Mouse (Mus musculus) forebrain, embryonic 11.5 days (tissue): ENCODE measurements at regions not wholly inside any gene's neighbourhood (a gene's known extent, or its start where the extent isn't known, plus 50 kb on each side); places are given as distances from the start of the nearest gene placed in this dataset.

ENCODE experiments used
- ATAC-seq: fragments of 200-750 bp; cut with Nextera tagmentation; replicated peaks from 2 replicates; pipeline ENCODE4 v1.8.0; 2017; ENCODE audit warnings: moderate TSS enrichment; ENCODE audit not compliant: low FRiP score
- DNase-seq: peaks from one replicate; pipeline ENCODE4 v3.0.0-alpha.2; 2017; ENCODE audit warnings: low spot score
- H3K27ac ChIP-seq: fragments of 300-500 bp; sonication (generic); 2 replicates; pipeline ENCODE4 v1.5.1; 2014; ENCODE audit warnings: low read depth, low read length
- H3K27me3 ChIP-seq: fragments of 300-500 bp; sonication (generic); 2 replicates; pipeline ENCODE4 v1.6.1; 2014; ENCODE audit warnings: mild to moderate bottlenecking, low read length, mixed read lengths; ENCODE audit not compliant: control insufficient read depth, insufficient read depth
- H3K36me3 ChIP-seq: fragments of 300-500 bp; sonication (generic); 2 replicates; pipeline ENCODE4 v1.6.1; 2014; ENCODE audit warnings: mild to moderate bottlenecking, low read length, moderate library complexity, mixed read lengths; ENCODE audit not compliant: control insufficient read depth, insufficient read depth
- H3K4me1 ChIP-seq: fragments of 300-500 bp; sonication (generic); replicated peaks from 2 replicates; pipeline ENCODE4 v1.6.1; 2014; ENCODE audit warnings: low read length, mixed read lengths; ENCODE audit not compliant: control insufficient read depth, insufficient read depth
- H3K4me2 ChIP-seq: fragments of 300-500 bp; sonication (generic); 2 replicates; pipeline ENCODE4 v1.6.1; 2014; ENCODE audit warnings: low read depth, mild to moderate bottlenecking, low read length, moderate library complexity, mixed read lengths; ENCODE audit not compliant: severe bottlenecking
- H3K4me3 ChIP-seq: fragments of 300-500 bp; sonication (generic); 2 replicates; pipeline ENCODE4 v1.5.1; 2014; ENCODE audit warnings: low read depth, low read length
- H3K9ac ChIP-seq: fragments of 300-500 bp; sonication (generic); 2 replicates; pipeline ENCODE4 v1.6.1; 2014; ENCODE audit warnings: low read length
- H3K9me3 ChIP-seq: fragments of 300-500 bp; sonication (generic); 2 replicates; pipeline ENCODE4 v1.6.1; 2016; ENCODE audit warnings: low read length, mixed read lengths; ENCODE audit not compliant: control insufficient read depth
- WGBS: fragments of 180-500 bp; shearing (Covaris S2); extraction: QIAGEN DNeasy Blood & Tissue Kit; methylation state at CpG from one replicate; pipeline ENCODE4 v1.1.7; 2014; 5-methylcytosine and 5-hydroxymethylcytosine counted together

DNA sequence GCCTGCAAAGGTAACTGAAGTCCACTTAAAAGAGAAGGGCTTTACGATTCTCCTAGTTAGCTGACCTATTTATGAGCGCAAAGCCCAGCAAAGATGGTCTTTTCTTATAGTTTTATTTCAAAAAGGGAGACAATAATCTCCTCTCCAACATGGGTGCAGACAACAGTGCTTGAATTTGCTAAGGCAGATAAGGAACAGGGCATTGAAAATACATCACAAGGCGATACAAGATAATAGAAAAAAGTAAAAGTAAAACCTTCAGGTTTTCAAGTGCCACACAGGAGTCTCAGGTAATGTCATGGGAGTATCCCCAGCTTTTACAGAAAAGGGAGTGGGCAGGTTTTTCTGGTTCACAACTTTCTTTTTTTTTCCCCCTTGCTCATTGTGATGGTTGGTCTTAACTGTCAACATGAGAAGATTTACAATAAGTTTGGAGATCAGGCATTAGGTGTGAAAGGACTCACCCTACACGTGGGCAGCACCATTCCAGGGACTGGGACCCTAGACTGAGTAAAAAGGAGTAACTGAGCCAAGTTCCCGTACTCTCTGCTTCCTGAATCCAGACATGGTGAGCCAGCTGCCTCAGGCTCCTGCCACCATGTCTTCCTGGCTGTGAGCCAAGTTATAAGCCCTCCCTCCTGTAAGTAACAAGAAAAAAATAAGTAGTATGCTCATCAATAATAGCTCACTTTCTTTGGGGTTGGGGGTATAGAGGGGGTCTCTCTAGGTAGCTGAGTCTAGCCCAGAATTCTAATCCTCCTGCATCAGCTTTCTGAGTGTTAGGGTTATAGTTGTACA lies 78.1 kb upstream of the Serbp1 start:
- Histone ChIP-seq H3K4me2 (no peak overlapping the region), H3K9ac (no peak overlapping the region), H3K36me3 (no peaks in the 10 kb centered on the region), H3K4me1 (no peaks in the 10 kb centered on the region), H3K27me3 (no peaks in the 10 kb centered on the region), H3K4me3 (no peak overlapping the region), H3K9me3 (no peaks in the 10 kb centered on the region), H3K27ac (no peak overlapping the region)
- peak; percentile 24 for DNase-seq
- WGBS, result 77% methylated on average over 5 of the region's 5 CpGs
- ATAC-seq, result no peak

DNA sequence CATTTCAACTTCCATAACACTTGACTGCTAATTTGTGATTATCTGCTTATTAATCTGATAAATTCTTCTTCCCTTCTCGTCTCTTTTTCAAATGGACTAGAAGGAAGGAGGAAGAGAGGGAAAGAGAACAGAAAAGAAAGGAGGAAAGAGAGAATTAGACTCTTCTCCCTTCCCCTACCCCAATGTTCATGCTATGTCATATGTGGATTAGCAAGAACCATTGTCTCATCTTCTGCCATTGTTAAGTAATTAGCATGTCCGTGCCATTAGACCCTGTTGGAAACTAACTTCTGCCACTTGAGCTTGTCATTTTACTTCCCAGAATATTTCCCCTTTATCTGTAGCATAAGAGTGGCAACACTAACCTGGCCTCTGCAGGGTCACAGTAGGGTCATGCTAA lies 78.8 kb upstream of the Serbp1 start:
- ATAC-seq, result no peak
- H3K4me3 ChIP-seq, result no peak overlapping the region
- H3K4me2 ChIP-seq, result no peak overlapping the region
- H3K36me3 ChIP-seq, result no peaks in the 10 kb centered on the region
- H3K27ac ChIP-seq, result no peak overlapping the region
- no peaks in the 10 kb centered on the region for H3K4me1 ChIP-seq
- no peak overlapping the region for H3K9ac ChIP-seq
- H3K27me3 ChIP-seq, result no peaks in the 10 kb centered on the region
- no peak for DNase-seq
- 23% methylated on average over 2 of the region's 2 CpGs for WGBS
- H3K9me3 ChIP-seq, result no peaks in the 10 kb centered on the region

DNA sequence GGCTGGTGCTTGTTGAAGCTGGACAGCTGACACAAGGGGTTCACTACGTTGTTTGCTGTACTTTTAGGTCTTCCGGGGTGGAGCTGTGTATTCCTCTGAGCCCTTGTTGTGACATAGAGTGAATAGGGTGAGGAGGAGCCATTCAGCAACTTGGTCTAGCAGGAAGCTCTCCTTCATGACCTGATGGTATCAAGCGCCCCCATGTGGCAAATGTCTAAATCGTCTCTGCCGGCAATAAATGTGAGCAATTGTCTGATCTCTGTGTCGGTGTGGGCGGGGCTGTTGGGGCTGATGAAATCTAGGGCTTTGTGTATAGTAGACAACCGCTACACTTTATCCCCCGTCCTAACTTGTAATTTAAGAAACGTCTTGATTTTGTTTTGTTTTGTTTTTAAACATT lies 79.2 kb upstream of the Serbp1 start:
- H3K9ac ChIP-seq, result no peak overlapping the region
- H3K27me3 ChIP-seq, result no peaks in the 10 kb centered on the region
- H3K27ac ChIP-seq, result no peak overlapping the region
- ATAC-seq, result peak; percentile 92
- 5% methylated on average over 10 of the region's 10 CpGs for WGBS
- no peak overlapping the region; the same call in 1 of the 2 replicates for H3K4me2 ChIP-seq
- H3K4me1 ChIP-seq, result no peaks in the 10 kb centered on the region
- peak; percentile 92 for DNase-seq
- H3K36me3 ChIP-seq, result no peaks in the 10 kb centered on the region
- no peak overlapping the region for H3K4me3 ChIP-seq
- no peaks in the 10 kb centered on the region for H3K9me3 ChIP-seq

DNA sequence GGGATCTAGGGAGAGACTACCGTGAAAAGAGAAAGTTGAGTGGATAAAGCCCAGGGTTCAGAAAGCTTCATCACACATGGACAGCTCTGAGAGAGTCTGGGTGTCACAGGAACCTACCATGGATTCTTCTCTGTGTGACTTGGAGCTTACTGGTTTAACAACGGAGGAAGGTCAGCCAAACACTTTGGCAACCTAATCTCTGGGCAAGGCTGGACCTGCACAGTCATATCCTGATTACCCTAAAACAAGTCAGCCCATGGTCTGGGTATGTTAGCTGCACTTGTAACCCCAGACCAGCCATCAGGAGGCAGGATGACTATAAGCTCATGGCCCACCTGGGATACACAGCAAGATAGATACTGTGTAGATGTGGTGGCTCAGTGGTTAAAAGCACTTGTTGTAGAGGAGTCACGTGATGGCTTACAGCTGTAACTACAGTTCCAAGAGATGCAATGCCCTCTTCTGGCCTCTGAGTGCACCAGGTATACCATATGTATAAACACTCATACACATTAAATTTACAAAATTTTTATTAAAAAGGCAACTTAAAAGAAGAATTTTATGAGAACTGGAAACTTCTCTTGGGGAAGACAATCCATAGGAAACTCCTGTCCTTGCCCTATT lies 85.0 kb upstream of the Serbp1 start:
- no peak overlapping the region for H3K4me3 ChIP-seq
- H3K9me3 ChIP-seq, result no peaks in the 10 kb centered on the region
- DNase-seq (peak; percentile 19), ATAC-seq (no peak)
- H3K4me1 ChIP-seq, result no peaks in the 10 kb centered on the region
- H3K4me2 ChIP-seq, result no peak overlapping the region
- no peaks in the 10 kb centered on the region for H3K36me3 ChIP-seq
- H3K9ac ChIP-seq, result no peak overlapping the region
- no peaks in the 10 kb centered on the region for H3K27me3 ChIP-seq
- no peak overlapping the region for H3K27ac ChIP-seq
- WGBS, result 86% methylated on average over 3 of the region's 3 CpGs

DNA sequence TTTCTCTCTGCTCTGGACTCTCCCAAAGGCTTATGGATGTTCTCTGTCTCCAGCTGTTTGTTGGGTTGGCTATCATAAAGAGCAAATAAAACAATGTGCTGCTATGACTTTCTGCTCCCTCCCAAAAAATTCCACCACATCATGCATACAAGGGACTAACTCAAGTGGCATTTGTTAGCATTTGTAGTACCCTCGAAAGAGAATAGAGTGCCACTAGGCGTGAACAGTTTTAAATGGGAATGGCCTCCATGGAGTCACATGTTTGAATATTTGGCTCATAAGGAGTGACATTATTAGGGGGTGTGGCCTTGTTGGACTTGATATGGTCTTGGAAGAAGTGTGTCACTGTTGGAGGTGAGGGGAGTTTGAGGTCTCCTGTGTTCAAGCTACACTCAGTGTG lies 86.5 kb upstream of the Serbp1 start:
- Histone ChIP-seq H3K36me3 (no peaks in the 10 kb centered on the region), H3K9me3 (no peaks in the 10 kb centered on the region), H3K27ac (no peak overlapping the region), H3K4me2 (no peak overlapping the region), H3K4me1 (no peaks in the 10 kb centered on the region), H3K27me3 (no peaks in the 10 kb centered on the region), H3K4me3 (no peak overlapping the region), H3K9ac (no peak overlapping the region)
- DNase-seq, result peak; percentile 5
- no peak for ATAC-seq
- WGBS, result 91% methylated on average over 2 of the region's 2 CpGs

DNA sequence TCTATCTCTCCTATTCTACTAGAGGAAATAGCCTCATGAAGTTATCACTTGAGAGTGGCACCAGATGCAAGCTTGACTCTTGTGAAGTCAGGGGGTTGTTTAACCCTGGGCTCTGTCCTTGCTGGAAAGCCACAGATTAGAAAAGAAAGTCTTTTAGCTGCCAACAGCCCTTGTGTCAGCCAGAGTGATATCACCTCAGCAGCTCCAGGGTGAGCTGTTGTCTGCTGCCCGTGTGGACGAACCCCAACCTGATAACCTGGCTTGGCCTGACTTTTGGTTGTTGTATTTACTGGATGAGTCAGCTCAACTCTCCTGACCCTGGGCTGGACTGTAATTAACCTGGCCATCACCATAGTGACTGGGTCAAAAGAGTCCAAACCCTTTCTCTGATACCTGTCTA lies 88.6 kb upstream of the Serbp1 start:
- H3K36me3 ChIP-seq, result no peaks in the 10 kb centered on the region
- ATAC-seq, result no peak
- 87% methylated on average over 2 of the region's 2 CpGs for whole genome bisulfite sequencing
- H3K9me3 ChIP-seq, result no peaks in the 10 kb centered on the region
- no peaks in the 10 kb centered on the region for H3K27me3 ChIP-seq
- no peak overlapping the region for H3K9ac ChIP-seq
- no peak overlapping the region for H3K27ac ChIP-seq
- no peaks in the 10 kb centered on the region for H3K4me1 ChIP-seq
- H3K4me3 ChIP-seq, result no peak overlapping the region
- DNase-seq, result peak; percentile 19
- no peak overlapping the region for H3K4me2 ChIP-seq

DNA sequence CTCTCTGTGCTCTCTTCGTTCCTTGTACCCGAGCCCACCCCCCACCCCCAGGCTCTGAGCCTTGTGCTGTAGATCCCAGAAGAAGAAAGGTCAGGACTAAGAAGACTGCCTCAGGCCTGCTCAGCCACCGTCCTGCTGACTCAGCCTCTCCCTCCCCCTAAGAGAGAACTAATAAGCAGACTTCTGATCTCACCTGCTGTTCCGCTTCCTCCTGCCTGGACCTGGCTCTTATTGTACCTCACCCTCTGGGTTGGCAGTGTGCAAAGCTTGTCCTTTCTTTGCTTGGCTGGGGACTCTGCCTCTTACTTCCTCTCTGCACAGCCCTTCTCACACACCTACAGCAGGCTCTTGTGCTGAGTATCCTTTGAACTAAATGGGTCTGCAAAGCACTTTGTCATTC lies 91.3 kb upstream of the Serbp1 start:
- ATAC-seq (no peak; the same call in 1 of the 2 replicates), DNase-seq (no peak)
- no peak overlapping the region for H3K9ac ChIP-seq
- H3K4me3 ChIP-seq, result no peak overlapping the region
- no peaks in the 10 kb centered on the region for H3K9me3 ChIP-seq
- H3K27me3 ChIP-seq, result no peaks in the 10 kb centered on the region
- no peak overlapping the region for H3K27ac ChIP-seq
- 20% methylated on average over 4 of the region's 4 CpGs for WGBS
- no peaks in the 10 kb centered on the region for H3K36me3 ChIP-seq
- no peaks in the 10 kb centered on the region for H3K4me1 ChIP-seq
- H3K4me2 ChIP-seq, result no peak overlapping the region

DNA sequence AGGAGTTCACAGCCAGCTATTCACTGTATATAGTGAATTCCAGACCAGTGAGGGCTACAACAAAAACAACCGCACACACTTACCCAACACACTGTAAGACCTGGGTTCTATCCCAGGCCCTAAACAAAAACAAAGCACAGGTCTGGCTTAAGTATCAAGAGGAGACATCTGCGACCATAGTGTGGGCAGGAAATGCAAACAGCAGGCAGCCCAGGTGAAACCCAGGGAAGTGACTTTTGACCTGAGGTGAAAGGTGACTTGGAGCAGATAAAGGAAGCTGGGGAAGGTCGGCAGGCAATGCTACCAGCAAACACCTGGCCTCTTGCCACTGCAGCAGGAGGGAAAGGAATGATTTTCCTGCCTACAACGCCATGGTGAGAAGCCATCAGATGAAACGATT lies 92.0 kb upstream of the Serbp1 start:
- WGBS, result 48% methylated on average over 5 of the region's 5 CpGs
- no peak for ATAC-seq

More for the DNA sequence above, 92.0 kb upstream of the Serbp1 start:
- Histone ChIP-seq H3K4me2 (no peak overlapping the region), H3K27ac (no peak overlapping the region), H3K9me3 (no peaks in the 10 kb centered on the region), H3K4me1 (no peaks in the 10 kb centered on the region), H3K36me3 (no peaks in the 10 kb centered on the region), H3K4me3 (no peak overlapping the region), H3K9ac (no peak overlapping the region), H3K27me3 (no peaks in the 10 kb centered on the region)
- no peak for DNase-seq
